Mouse (Mus musculus) CD4-positive, CD25-positive, alpha-beta regulatory T cell, adult 4 months (primary cell): ENCODE results near the gene Krtap4-2. TPM values are rescaled to one million over a fixed set of nuclear protein-coding genes. Genes with fewer than 3 reads are reported as not detected.

Experiments
- ATAC-seq: one replicate; pipeline ENCODE4 v1.8.0; 2017
- polyA plus RNA-seq, 2 experiments: library from polyadenylated mRNA; unstranded; fragments of 100-300 nt; shearing (Covaris generic); gene quantifications; one replicate each; pipeline ENCODE4 v1.2.1; 2017

Gene Krtap4-2
- polyA plus RNA-seq, 2 experiments from 2014 or later: not detected

GRCm38 (mm10) chr11:99585096-99585495 is 49.8 kb downstream of the Krtap4-2 start:
- no peak for ATAC-seq

Other genes with a start within 250 kb of the Krtap4-2 start
- 1 to 10 TPM; 8.8 to 9.7 TPM for gene Krt10, start 245.7 kb downstream of the Krtap4-2 start, polyA plus RNA-seq
- gene Krt12, start 212.8 kb downstream of the Krtap4-2 start, polyA plus RNA-seq: not detected
- not detected for gene Krt20, start 196.9 kb downstream of the Krtap4-2 start, polyA plus RNA-seq
- not detected for gene Krt23, start 141.9 kb downstream of the Krtap4-2 start, polyA plus RNA-seq
- gene Krt39, start 113.7 kb downstream of the Krtap4-2 start, polyA plus RNA-seq: not detected
- not detected for gene Krt40, start 91.9 kb downstream of the Krtap4-2 start, polyA plus RNA-seq
- not detected for gene Krtap3-3, start 84.2 kb downstream of the Krtap4-2 start, polyA plus RNA-seq
- not detected for gene Krtap3-2, start 78.2 kb downstream of the Krtap4-2 start, polyA plus RNA-seq
- gene Gm11939, start 75.6 kb downstream of the Krtap4-2 start, polyA plus RNA-seq: not detected
- gene Krtap3-1, start 68.5 kb downstream of the Krtap4-2 start, polyA plus RNA-seq: not detected
- not detected for gene Krtap1-5, start 54.1 kb downstream of the Krtap4-2 start, polyA plus RNA-seq
- not detected for gene Krtap1-4, start 51.4 kb downstream of the Krtap4-2 start, polyA plus RNA-seq
- not detected for gene Krtap1-3, start 43.7 kb downstream of the Krtap4-2 start, polyA plus RNA-seq
- not detected for gene Krtap9-3, start 37.0 kb downstream of the Krtap4-2 start, polyA plus RNA-seq
- gene Gm11938, start 31.8 kb downstream of the Krtap4-2 start, polyA plus RNA-seq: not detected
- gene Gm11937, start 24.9 kb downstream of the Krtap4-2 start, polyA plus RNA-seq: not detected
- gene Krtap2-4, start 20.2 kb downstream of the Krtap4-2 start, polyA plus RNA-seq: not detected
- gene Gm11562, start 14.6 kb downstream of the Krtap4-2 start, polyA plus RNA-seq: not detected
- gene Krtap4-1, start 6.8 kb downstream of the Krtap4-2 start, polyA plus RNA-seq: not detected
- gene Krtap4-7, start 9.0 kb upstream of the Krtap4-2 start, polyA plus RNA-seq: not detected
- gene Gm11555, start 15.2 kb upstream of the Krtap4-2 start, polyA plus RNA-seq: not detected
- gene Gm11563, start 23.9 kb upstream of the Krtap4-2 start, polyA plus RNA-seq: not detected
- gene Krtap4-6, start 30.9 kb upstream of the Krtap4-2 start, polyA plus RNA-seq: not detected
- gene Gm14190, start 55.7 kb upstream of the Krtap4-2 start, polyA plus RNA-seq: not detected
- gene Gm14180, start 99.2 kb upstream of the Krtap4-2 start, polyA plus RNA-seq: not detected
- gene Gm11595, start 137.8 kb upstream of the Krtap4-2 start, polyA plus RNA-seq: not detected
- gene Krtap4-8, start 145.6 kb upstream of the Krtap4-2 start, polyA plus RNA-seq: not detected
- not detected for gene Krtap4-9, start 150.1 kb upstream of the Krtap4-2 start, polyA plus RNA-seq
- not detected for gene Gm11596, start 158.4 kb upstream of the Krtap4-2 start, polyA plus RNA-seq
- not detected for gene Gm11569, start 163.8 kb upstream of the Krtap4-2 start, polyA plus RNA-seq
- gene Gm11554, start 169.4 kb upstream of the Krtap4-2 start, polyA plus RNA-seq: not detected
- gene Krtap4-13, start 174.8 kb upstream of the Krtap4-2 start, polyA plus RNA-seq: not detected
- gene Gm11564, start 180.6 kb upstream of the Krtap4-2 start, polyA plus RNA-seq: not detected
- gene 2300003K06Rik, start 203.0 kb upstream of the Krtap4-2 start, polyA plus RNA-seq: not detected
- not detected for gene Krtap4-16, start 216.5 kb upstream of the Krtap4-2 start, polyA plus RNA-seq
- not detected for gene Gm11568, start 222.8 kb upstream of the Krtap4-2 start, polyA plus RNA-seq
- not detected for gene Gm11559, start 229.4 kb upstream of the Krtap4-2 start, polyA plus RNA-seq
- gene Krtap9-1, start 238.3 kb upstream of the Krtap4-2 start, polyA plus RNA-seq: not detected
- gene Gm11567, start 244.1 kb upstream of the Krtap4-2 start, polyA plus RNA-seq: not detected